Mouse (Mus musculus) heart, embryonic 11.5 days (tissue): ENCODE data around the gene Dhrs7b. TPM values are rescaled to one million over a fixed set of nuclear protein-coding genes. Genes with fewer than 3 reads are reported as not detected.
A peak's percentile ranks its signal among the peaks of the same experiment; 100 is the strongest.

Source experiments
- ATAC-seq: fragments of 200-750 bp; cut with Nextera tagmentation; replicated peaks from 2 replicates; pipeline ENCODE4 v1.8.0; 2017; ENCODE audit warnings: moderate library complexity; ENCODE audit not compliant: insufficient number of reproducible peaks, low FRiP score, low TSS enrichment
- H3K27ac ChIP-seq: fragments of 300-500 bp; sonication (generic); 2 replicates; pipeline ENCODE4 v1.5.1; 2014; ENCODE audit warnings: mild to moderate bottlenecking, low read depth, low read length
- H3K27me3 ChIP-seq: fragments of 300-500 bp; sonication (generic); 2 replicates; pipeline ENCODE4 v1.6.1; 2014; ENCODE audit warnings: mild to moderate bottlenecking, low read length, mixed read lengths; ENCODE audit not compliant: control insufficient read depth, insufficient read depth
- H3K36me3 ChIP-seq: fragments of 300-500 bp; sonication (generic); 2 replicates; pipeline ENCODE4 v1.6.1; 2014; ENCODE audit warnings: mild to moderate bottlenecking, low read length, moderate library complexity, mixed read lengths; ENCODE audit not compliant: control insufficient read depth, insufficient read depth
- H3K4me1 ChIP-seq: fragments of 300-500 bp; sonication (generic); 2 replicates; pipeline ENCODE4 v1.6.1; 2014; ENCODE audit warnings: low read length; ENCODE audit not compliant: control insufficient read depth, insufficient read depth
- H3K4me2 ChIP-seq: fragments of 300-500 bp; sonication (generic); 2 replicates; pipeline ENCODE4 v1.6.1; 2014; ENCODE audit warnings: mild to moderate bottlenecking, moderate library complexity
- H3K4me3 ChIP-seq: fragments of 300-500 bp; sonication (generic); 2 replicates; pipeline ENCODE4 v1.5.1; 2014; ENCODE audit warnings: low read depth, low read length
- H3K9ac ChIP-seq: fragments of 300-500 bp; sonication (generic); 2 replicates; pipeline ENCODE4 v1.6.1; 2014; ENCODE audit warnings: mild to moderate bottlenecking, low read depth, low read length, moderate library complexity
- H3K9me3 ChIP-seq: fragments of 300-500 bp; sonication (generic); replicated peaks from 2 replicates; pipeline ENCODE4 v1.6.1; 2016; ENCODE audit warnings: low read length; ENCODE audit not compliant: control insufficient read depth
- WGBS: fragments of 180-500 bp; shearing (Covaris S2); extraction: QIAGEN DNeasy Blood & Tissue Kit; methylation state at CpG from one replicate; pipeline ENCODE4 v1.1.7; 2014; ENCODE audit not compliant: insufficient replicate concordance; 5-methylcytosine and 5-hydroxymethylcytosine counted together
- polyA plus RNA-seq: library from polyadenylated mRNA; unstranded; fragments of >200 nt; fragmentation: Nextera tagmentation; extraction: Ambion mirVana; gene quantifications from 2 replicates; pipeline ENCODE4 v1.2.1, GENCODE M21; 2014

Gene Dhrs7b
- 31.8 and 33.9 TPM in 2 replicates for polyA plus RNA-seq

DNA sequence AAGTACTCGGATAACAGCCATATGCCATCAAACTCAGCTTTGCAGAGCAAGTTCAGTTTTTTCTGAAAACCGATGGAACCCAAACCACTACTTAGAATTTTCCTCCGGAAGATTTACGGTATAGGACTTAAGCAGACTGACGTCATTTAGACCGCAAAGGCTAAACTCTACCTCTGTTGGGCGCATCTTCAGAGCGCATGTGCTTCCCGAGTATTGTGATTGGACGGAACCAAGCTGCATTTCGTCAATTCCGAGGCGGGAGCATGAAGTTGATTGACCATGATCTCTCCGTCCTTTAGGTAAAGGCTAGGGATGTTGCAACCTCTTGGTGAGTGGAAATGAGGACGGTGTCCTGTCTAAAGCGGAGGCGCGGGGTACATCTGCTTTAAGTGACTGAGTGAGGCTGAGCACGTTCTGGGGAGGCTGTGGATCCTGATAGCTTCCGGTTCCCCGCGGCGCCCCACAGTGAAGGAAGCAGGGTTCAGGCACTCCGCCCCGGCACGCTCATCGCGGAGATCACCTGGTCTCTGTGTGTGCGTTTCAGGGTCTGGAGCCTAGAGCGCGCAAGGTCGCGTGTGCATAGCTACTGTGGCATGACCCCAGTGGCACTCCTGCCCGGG is at the start of gene Dhrs7b:
Gene Dhrs7b (plus strand): TSS at position 199 of the 620 bp plus-strand sequence.
- Histone ChIP-seq H3K27ac (peak within 1 kb of the TSS; percentile 46), H3K9me3 (no peaks in the 10 kb centered on the region), H3K4me3 (peak within 1 kb of the TSS; percentile 75), H3K27me3 (no peaks in the 10 kb centered on the region), H3K4me2 (peak within 1 kb of the TSS; percentile 64), H3K4me1 (peaks cover 6% of the 10 kb centered on the region; the same call in 1 of the 2 replicates), H3K36me3 (no peaks in the 10 kb centered on the region), H3K9ac (peak within 1 kb of the TSS; percentile 76)
- peak; percentile 88 for ATAC-seq
- under 1% methylated on average over 34 of the region's 34 CpGs for WGBS

DNA sequence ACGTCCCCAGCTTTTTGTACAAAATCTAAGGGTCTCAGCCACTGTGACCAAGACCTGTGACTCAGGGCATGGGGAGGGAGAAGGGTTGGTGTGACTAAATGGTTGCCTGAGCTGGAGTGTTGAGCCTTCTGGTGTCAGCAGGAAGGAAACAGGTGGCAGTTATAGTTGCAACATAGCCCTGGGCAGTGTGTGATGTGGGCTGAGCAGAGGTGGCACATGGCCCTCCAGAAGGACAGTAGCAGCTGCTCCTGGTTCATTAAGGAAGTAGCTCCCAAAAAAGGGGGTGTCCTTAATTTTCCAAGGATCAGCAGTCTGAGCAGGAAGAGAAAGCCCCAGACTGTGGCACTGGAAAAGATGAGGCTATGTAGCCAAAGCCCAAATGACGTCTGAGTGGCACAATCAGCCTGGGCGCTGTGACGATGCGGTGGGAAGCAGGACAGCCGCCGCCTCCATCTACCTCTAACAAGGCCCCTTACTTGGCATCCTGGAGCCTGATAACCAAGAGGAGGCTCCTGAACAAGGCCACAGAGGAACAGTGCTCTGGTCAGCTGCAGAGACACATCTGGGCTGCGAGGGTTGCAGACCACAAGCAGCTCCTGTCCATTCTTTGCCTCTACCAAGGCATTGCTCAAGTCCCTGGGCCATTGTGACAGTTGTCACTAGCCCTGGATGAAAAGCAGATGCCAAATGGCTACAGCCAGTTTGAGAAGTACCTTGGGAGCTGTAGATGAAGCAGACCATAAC is 46.1 kb upstream of the Dhrs7b start:
- no peak overlapping the region for H3K4me2 ChIP-seq
- WGBS: 89% methylated on average over 8 of the region's 8 CpGs
- no peak overlapping the region for H3K9ac ChIP-seq
- no peak overlapping the region for H3K4me3 ChIP-seq
- ATAC-seq: no peak
- H3K4me1 ChIP-seq: peaks cover 29% of the 10 kb centered on the region
- peaks cover 28% of the 10 kb centered on the region for H3K36me3 ChIP-seq
- H3K9me3 ChIP-seq: no peaks in the 10 kb centered on the region
- no peak overlapping the region for H3K27ac ChIP-seq
- no peaks in the 10 kb centered on the region for H3K27me3 ChIP-seq

DNA sequence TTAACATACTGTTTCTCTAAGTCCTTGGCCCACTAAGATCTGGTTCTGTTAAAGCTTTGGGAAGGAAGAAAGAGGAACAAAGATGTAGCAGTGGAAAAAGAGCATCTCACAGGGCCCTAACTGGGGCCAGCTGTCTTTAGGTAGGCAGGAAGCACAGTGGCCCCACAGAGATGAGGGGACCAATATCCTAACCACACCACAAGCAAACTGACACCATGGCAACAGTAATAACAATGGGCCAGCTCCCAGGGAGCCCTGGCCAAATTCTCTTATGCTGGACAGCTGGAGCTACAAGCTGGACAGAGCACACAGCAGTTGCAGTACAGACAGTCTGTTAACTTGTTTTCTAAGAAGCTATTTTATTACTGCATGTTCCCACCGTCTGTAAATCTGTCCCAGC is 42.8 kb upstream of the Dhrs7b start:
- no peak overlapping the region for H3K27ac ChIP-seq
- no peaks in the 10 kb centered on the region for H3K9me3 ChIP-seq
- peaks cover 36% of the 10 kb centered on the region for H3K36me3 ChIP-seq
- no peak overlapping the region for H3K4me3 ChIP-seq
- no peak overlapping the region for H3K9ac ChIP-seq
- no peak for ATAC-seq
- no peaks in the 10 kb centered on the region for H3K27me3 ChIP-seq
- 0 out of 2 replicates have a peak, but pooled peaks cover 4% of the 10 kb centered on the region for H3K4me1 ChIP-seq
- H3K4me2 ChIP-seq: no peak overlapping the region
- 79% methylated on average over 1 of the region's 1 CpGs for WGBS

DNA sequence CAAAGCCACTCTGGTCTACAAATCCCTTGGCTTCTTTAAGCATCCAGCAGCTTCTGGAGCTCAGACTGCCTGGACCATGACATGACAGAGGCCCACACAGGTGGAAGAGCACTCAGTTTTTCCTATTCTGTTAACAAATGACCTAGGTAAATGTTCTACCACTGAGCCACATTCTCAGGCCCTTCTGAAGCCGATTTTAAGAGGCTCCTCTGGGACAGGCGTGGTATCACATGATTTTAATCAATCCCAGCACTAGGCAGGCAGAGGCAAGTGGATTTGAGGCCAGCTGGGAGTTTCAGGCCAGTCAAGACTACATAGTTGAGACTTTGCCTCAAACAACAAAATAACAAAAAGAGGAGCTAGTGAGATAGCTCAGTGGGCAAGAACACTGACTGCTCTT is 40.0 kb upstream of the Dhrs7b start:
- Histone ChIP-seq H3K27me3 (no peaks in the 10 kb centered on the region), H3K9me3 (no peaks in the 10 kb centered on the region), H3K4me2 (no peak overlapping the region), H3K4me3 (no peak overlapping the region), H3K36me3 (peaks cover 27% of the 10 kb centered on the region), H3K27ac (no peak overlapping the region), H3K9ac (no peak overlapping the region), H3K4me1 (0 out of 2 replicates have a peak, but pooled peaks cover 4% of the 10 kb centered on the region)
- 77% methylated on average over 2 of the region's 2 CpGs for WGBS
- no peak for ATAC-seq

DNA sequence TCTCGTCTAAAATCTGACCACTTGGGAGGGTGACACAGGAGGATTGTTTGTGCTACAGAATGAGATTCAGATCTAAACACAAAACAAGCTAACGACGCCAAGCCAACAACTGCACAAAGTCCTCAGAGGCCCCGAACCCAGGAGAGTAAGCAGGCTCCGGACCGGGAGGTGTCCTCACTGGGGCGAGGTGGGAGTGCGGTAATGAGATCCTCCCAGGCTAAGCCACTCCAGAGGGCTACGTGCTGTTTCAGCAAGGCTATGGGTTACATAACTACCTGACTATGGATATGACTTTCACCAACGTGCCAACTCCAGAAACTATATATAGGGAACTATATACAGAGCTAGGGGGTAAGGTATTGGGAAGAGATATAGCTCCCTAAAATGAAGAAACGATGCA is 34.1 kb upstream of the Dhrs7b start:
- Histone ChIP-seq H3K27ac (no peak overlapping the region), H3K9me3 (no peaks in the 10 kb centered on the region), H3K36me3 (peaks cover 11% of the 10 kb centered on the region), H3K4me1 (no peaks in the 10 kb centered on the region), H3K27me3 (no peaks in the 10 kb centered on the region), H3K4me3 (no peak overlapping the region), H3K9ac (no peak overlapping the region), H3K4me2 (no peak overlapping the region)
- no peak for ATAC-seq
- 85% methylated on average over 11 of the region's 11 CpGs for WGBS

DNA sequence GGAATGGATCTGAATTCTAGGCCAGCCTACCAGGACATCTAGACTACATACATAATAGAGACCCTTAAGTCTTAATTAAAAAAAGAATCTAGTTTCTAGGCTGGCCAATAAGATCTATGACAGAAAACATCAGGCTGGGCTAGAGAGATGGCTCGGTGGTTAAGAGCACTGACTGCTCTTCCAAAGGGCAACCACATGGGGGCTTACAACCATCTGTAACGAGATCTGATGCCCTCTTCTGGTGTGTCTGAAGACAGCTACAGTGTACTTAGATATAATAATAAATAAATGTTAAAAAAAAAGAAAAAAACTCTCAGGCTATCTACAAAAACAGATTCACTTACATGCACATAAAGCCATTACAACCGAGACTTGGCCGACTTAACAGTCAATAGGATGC is 30.5 kb upstream of the Dhrs7b start:
- Histone ChIP-seq H3K36me3 (peaks cover 7% of the 10 kb centered on the region; the same call in 1 of the 2 replicates), H3K4me3 (no peak overlapping the region), H3K9ac (no peak overlapping the region), H3K9me3 (no peaks in the 10 kb centered on the region), H3K4me1 (no peaks in the 10 kb centered on the region), H3K27me3 (no peaks in the 10 kb centered on the region), H3K4me2 (no peak overlapping the region), H3K27ac (no peak overlapping the region)
- WGBS: 90% methylated on average over 4 of the region's 4 CpGs
- ATAC-seq: no peak

DNA sequence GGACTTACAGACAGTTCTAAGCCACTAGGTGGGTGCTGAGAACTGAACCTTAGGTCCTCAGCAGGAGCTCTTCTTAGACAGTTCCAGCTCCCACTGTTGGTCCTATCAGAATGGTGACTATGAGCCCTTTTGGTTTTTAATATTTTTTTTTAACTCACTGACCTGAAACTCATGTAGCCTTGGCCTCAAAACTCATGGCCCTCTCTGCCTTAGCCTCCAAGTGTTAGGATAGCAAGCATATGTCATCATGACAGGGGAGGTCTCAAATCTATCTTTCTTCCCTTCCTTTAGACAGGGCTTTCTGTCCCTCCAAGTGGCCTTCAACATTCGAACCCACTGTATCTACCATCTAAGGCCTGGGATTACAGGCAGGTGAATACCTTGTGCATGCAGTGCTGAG is 29.5 kb upstream of the Dhrs7b start:
- Histone ChIP-seq H3K27me3 (no peaks in the 10 kb centered on the region), H3K4me2 (no peak overlapping the region), H3K27ac (no peak overlapping the region), H3K9ac (no peak overlapping the region), H3K4me1 (no peaks in the 10 kb centered on the region), H3K4me3 (no peak overlapping the region), H3K36me3 (0 out of 2 replicates have a peak, but pooled peaks cover 7% of the 10 kb centered on the region), H3K9me3 (no peaks in the 10 kb centered on the region)
- 75% methylated on average over 1 of the region's 1 CpGs for WGBS
- no peak for ATAC-seq

DNA sequence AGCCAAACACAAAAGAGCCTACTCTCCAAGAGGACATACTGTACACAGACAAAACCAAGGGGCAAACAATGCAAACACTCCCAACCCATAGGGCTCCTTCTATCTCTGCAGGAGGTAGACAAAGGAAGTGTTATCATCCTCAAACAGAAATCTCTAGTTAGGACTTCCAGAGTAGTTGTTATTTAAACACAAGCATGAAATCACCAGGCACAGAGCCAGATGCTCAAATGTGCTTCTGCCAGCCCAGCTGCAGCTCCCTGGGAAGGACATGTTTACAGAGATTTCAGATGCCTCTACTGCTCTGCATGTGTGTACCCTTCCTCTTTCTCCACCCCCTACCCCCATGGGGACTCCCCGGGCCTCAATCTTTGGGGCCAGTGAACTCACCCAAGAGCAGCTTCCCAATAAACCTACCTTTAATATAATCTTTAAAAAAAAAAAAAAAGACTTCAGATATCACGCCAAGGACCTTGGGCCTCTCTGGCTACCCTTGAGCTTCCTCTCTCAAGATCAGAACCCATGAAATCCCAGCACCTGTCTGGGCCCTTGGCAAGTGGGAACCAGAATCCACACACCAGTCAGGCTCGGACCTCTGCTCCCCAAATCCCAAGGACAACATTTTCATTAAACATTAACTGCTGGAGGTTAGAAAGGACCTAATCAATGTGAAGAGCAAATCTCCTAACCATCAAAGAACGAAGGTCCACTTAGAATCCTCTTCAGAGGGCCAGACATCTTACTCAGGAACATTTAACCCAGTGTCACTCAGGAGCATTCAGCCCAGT is 22.0 kb upstream of the Dhrs7b start:
- Histone ChIP-seq H3K27ac (no peak overlapping the region), H3K4me2 (no peak overlapping the region), H3K4me1 (peaks cover 23% of the 10 kb centered on the region), H3K36me3 (no peaks in the 10 kb centered on the region), H3K9ac (no peak overlapping the region), H3K27me3 (no peaks in the 10 kb centered on the region), H3K9me3 (no peaks in the 10 kb centered on the region), H3K4me3 (no peak overlapping the region)
- WGBS: 70% methylated on average over 4 of the region's 4 CpGs
- ATAC-seq: no peak
